Mouse (Mus musculus) 3134 (cell line): ENCODE data around the gene Tas2r103.

Experiments
- DNase-seq: peaks from one replicate; pipeline ENCODE4 v3.0.0-alpha.2; 2011; ENCODE audit warnings: low spot score; ENCODE audit not compliant: insufficient read length; ENCODE audit errors: extremely low read depth

Tas2r103 gene

DNA sequence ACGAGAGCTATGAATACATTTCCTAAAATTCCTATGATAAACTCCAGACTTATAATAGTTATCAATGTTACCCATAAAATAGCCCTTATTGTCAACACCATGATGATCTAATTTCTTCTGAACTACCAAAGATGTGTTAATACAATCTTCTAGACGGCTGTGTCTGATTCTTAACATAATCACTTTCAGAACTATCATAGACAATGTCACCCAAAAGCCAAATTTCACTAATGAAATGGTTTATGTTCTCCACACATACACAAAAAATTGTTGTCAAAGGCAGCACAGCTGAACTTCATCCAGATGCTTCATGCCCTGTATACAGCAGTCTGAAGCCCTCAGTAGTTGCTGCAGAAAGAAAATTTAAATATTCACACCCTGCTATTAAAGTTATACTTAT is at the start of gene Tas2r103:
Gene Tas2r103, minus strand, starts transcription at position 101 of the 400 bp plus-strand sequence.
- no peak for DNase-seq

DNA sequence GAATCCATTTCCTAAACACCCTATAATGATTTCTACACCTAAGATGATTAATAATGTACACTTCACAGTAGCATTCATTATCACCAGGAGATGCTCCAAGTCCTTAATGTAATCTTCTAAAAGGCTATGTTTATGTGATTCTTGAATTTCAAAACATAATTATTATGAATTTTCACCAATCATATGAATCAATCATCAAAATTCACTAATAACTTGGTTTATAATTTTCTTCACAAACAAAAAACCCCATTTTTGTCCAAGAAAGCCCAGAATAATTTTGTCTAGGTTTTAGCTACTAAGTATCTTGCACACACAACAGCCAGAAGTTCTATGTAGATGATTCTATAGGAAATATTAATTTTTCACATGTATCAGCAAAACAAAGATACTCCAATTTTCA is 18.8 kb upstream of the Tas2r103 start, which contains the start of gene Tas2r140:
Gene Tas2r140, minus strand, starts transcription at position 101 of the 400 bp plus-strand sequence.
- no peak for DNase-seq
